Mouse (Mus musculus): ENCODE data around the gene Arhgef3. TPM values are rescaled to one million over a fixed set of nuclear protein-coding genes. Genes with fewer than 3 reads are reported as not detected.

The Arhgef3 gene
- 22.4 TPM for polyA plus RNA-seq (2014; fragmentation: Illumina TruSeq; extraction: RNeasy Lipid Tissue Mini Kit (QIAGEN cat#74804); ENCODE audit: low read depth, low replicate concordance)

GRCm38 (mm10) chr14:27114362-27115274 lies at the start of gene Arhgef3:
Gene Arhgef3 (plus strand): TSS chr14:27114899.

GRCm38 (mm10) chr14:27428573-27428972 lies 313.9 kb downstream of the Arhgef3 start, which contains the start of gene Fam208a:
Gene Fam208a (plus strand): TSS chr14:27428834.

Other genes with a start within 250 kb of the Arhgef3 start
- gene Asb14, start 220.3 kb upstream of the Arhgef3 start, polyA plus RNA-seq (2014; fragmentation: Illumina TruSeq; extraction: RNeasy Lipid Tissue Mini Kit (QIAGEN cat#74804); ENCODE audit: low read depth, low replicate concordance), result not detected
- 11.0 TPM for gene Appl1, start 143.7 kb upstream of the Arhgef3 start, polyA plus RNA-seq (2014; fragmentation: Illumina TruSeq; extraction: RNeasy Lipid Tissue Mini Kit (QIAGEN cat#74804); ENCODE audit: low read depth, low replicate concordance)
- not detected for gene Hesx1, start 120.5 kb upstream of the Arhgef3 start, polyA plus RNA-seq (2014; fragmentation: Illumina TruSeq; extraction: RNeasy Lipid Tissue Mini Kit (QIAGEN cat#74804); ENCODE audit: low read depth, low replicate concordance)
- gene Il17rd, start 76.0 kb upstream of the Arhgef3 start, polyA plus RNA-seq (2014; fragmentation: Illumina TruSeq; extraction: RNeasy Lipid Tissue Mini Kit (QIAGEN cat#74804); ENCODE audit: low read depth, low replicate concordance), result 0.21 TPM

Data from liver, adult 10 weeks (tissue).